Mouse (Mus musculus) liver, embryonic 15.5 days (tissue): ENCODE measurements around the gene Slc2a4. TPM values are rescaled to one million over a fixed set of nuclear protein-coding genes. Genes with fewer than 3 reads are reported as not detected.
"Not testable (repeated sequence)": the region's sequence is repeated elsewhere in the genome, so short reads cannot be mapped to it uniquely, and the experiment has no call there.

Source experiments
- ATAC-seq: fragments of 200-750 bp; cut with Nextera tagmentation; 2 replicates; pipeline ENCODE4 v1.8.0; 2017; ENCODE audit warnings: moderate number of reproducible peaks, mild to moderate bottlenecking, moderate library complexity; ENCODE audit not compliant: insufficient read depth
- H3K27ac ChIP-seq: fragments of 300-500 bp; sonication (generic); replicated peaks from 2 replicates; pipeline ENCODE4 v1.5.1; 2015; ENCODE audit warnings: mild to moderate bottlenecking, inconsistent platforms
- H3K27me3 ChIP-seq: fragments of 300-500 bp; sonication (generic); 2 replicates; pipeline ENCODE4 v1.6.1; 2015; ENCODE audit warnings: mild to moderate bottlenecking, inconsistent platforms
- H3K36me3 ChIP-seq: fragments of 300-500 bp; sonication (generic); replicated peaks from 2 replicates; pipeline ENCODE4 v1.6.1; 2015; ENCODE audit warnings: moderate library complexity, mild to moderate bottlenecking, inconsistent platforms
- H3K4me1 ChIP-seq: fragments of 300-500 bp; sonication (generic); replicated peaks from 2 replicates; pipeline ENCODE4 v1.6.1; 2015; ENCODE audit warnings: inconsistent platforms
- H3K4me2 ChIP-seq: fragments of 300-500 bp; sonication (generic); 2 replicates; pipeline ENCODE4 v1.6.1; 2015; ENCODE audit warnings: moderate library complexity, mild to moderate bottlenecking, inconsistent platforms
- H3K4me3 ChIP-seq: fragments of 300-500 bp; sonication (generic); replicated peaks from 2 replicates; pipeline ENCODE4 v1.5.1; 2015; ENCODE audit warnings: mild to moderate bottlenecking, inconsistent platforms
- H3K9ac ChIP-seq: fragments of 300-500 bp; sonication (generic); 2 replicates; pipeline ENCODE4 v1.6.1; 2015; ENCODE audit warnings: moderate library complexity, mild to moderate bottlenecking, inconsistent platforms
- H3K9me3 ChIP-seq: fragments of 300-500 bp; sonication (generic); replicated peaks from 2 replicates; pipeline ENCODE4 v1.6.1; 2016; ENCODE audit warnings: inconsistent platforms
- WGBS: fragments of 180-500 bp; shearing (Covaris S2); methylation state at CpG from one replicate; pipeline ENCODE4 v1.1.7; 2015; ENCODE audit warnings: mixed read lengths; ENCODE audit not compliant: insufficient replicate concordance; 5-methylcytosine and 5-hydroxymethylcytosine counted together
- polyA plus RNA-seq: library from polyadenylated mRNA; unstranded; fragments of >200 nt; fragmentation: Nextera tagmentation; extraction: Ambion mirVana; gene quantifications from 2 replicates; pipeline ENCODE4 v1.2.1, GENCODE M21; 2015

The Slc2a4 gene
- polyA plus RNA-seq, 1 experiment from 2014 or later, result 19.9 TPM

GRCm38 (mm10) chr11:69970222-69970621, 22.2 kb upstream of the Slc2a4 start:
- Histone ChIP-seq H3K9ac (no peak overlapping the region), H3K4me2 (no peak overlapping the region), H3K27ac (no peak overlapping the region), H3K4me3 (no peak overlapping the region), H3K36me3 (peaks cover 66% of the 10 kb centered on the region), H3K4me1 (peaks cover 25% of the 10 kb centered on the region), H3K9me3 (no peaks in the 10 kb centered on the region), H3K27me3 (peaks cover 32% of the 10 kb centered on the region)
- 76% methylated on average over 6 of the region's 6 CpGs for WGBS
- no peak for ATAC-seq

DNA sequence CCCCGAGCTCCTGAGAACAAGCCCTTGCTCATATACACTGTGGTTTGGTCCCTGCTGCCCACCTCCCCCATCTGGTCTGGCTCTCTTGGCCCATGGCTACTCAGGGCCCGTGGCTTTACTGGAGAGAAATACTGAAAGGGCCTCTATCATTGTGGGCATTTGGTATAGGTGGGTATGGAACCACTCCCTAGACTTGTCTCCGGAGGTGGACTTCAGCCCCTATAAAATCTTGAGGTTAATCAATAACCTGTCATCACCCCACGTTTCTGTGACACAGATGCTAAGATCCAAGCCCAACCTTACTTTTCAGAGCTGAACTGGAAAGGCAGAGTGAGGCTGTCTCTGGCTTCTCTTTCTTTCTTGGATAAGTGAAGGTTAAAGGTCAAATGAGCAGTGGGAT, 20.8 kb upstream of the Slc2a4 start:
- H3K4me3 ChIP-seq, result no peak overlapping the region
- H3K27ac ChIP-seq, result no peak overlapping the region
- peaks cover 29% of the 10 kb centered on the region for H3K4me1 ChIP-seq
- H3K27me3 ChIP-seq, result peaks cover 46% of the 10 kb centered on the region
- H3K36me3 ChIP-seq, result peaks cover 51% of the 10 kb centered on the region
- 65% methylated on average over 4 of the region's 4 CpGs for WGBS
- no peak overlapping the region for H3K4me2 ChIP-seq
- no peaks in the 10 kb centered on the region for H3K9me3 ChIP-seq
- no peak for ATAC-seq
- H3K9ac ChIP-seq, result no peak overlapping the region

DNA sequence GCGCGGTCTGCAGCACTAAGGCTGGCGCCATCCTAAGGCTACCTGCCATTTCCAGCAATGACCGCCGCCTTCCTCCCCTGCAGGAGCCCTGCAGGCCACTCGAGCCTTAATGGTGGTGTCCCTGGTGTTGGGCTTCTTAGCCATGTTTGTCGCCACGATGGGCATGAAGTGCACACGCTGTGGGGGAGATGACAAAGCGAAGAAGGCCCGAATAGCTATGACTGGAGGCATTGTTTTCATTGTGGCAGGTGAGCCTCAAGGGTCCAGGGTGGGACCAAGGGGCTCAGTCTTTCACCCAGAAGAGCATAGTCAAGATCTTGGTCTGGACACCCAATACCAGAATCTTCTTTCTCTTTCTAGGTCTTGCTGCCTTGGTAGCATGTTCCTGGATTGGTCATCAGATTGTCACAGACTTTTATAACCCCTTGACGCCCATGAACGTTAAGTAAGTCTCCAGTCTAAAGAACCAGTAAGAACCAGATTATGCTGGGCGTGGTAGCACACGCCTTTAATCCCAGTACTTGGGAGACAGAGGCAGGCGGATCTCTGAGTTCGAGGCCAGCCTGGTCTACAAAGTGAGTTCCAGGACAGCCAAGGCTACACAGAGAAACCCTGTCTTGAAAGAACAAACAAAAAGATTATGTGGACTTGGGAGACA, 19.0 kb upstream of the Slc2a4 start:
- Histone ChIP-seq H3K27me3 (peaks cover 64% of the 10 kb centered on the region), H3K9me3 (no peaks in the 10 kb centered on the region), H3K4me3 (peak overlapping the region; percentile 47), H3K4me1 (peaks cover 29% of the 10 kb centered on the region), H3K27ac (no peak overlapping the region), H3K4me2 (peak overlapping the region; percentile 74), H3K36me3 (peaks cover 35% of the 10 kb centered on the region), H3K9ac (no peak overlapping the region)
- ATAC-seq, result no peak
- WGBS, result 23% methylated on average over 17 of the region's 17 CpGs

GRCm38 (mm10) chr11:69966006-69966859, 18.2 kb upstream of the Slc2a4 start:
- Histone ChIP-seq H3K9ac (peak overlapping the region; percentile 27; the same call in 1 of the 2 replicates), H3K9me3 (no peaks in the 10 kb centered on the region), H3K27me3 (peaks cover 72% of the 10 kb centered on the region), H3K4me1 (peaks cover 29% of the 10 kb centered on the region), H3K4me2 (peak overlapping the region; percentile 74), H3K36me3 (peaks cover 28% of the 10 kb centered on the region), H3K27ac (no peak overlapping the region), H3K4me3 (peak overlapping the region; percentile 47)
- WGBS, result under 1% methylated on average over 58 of the region's 59 CpGs
- peak; percentile 43; the same call in 1 of the 2 replicates for ATAC-seq

DNA sequence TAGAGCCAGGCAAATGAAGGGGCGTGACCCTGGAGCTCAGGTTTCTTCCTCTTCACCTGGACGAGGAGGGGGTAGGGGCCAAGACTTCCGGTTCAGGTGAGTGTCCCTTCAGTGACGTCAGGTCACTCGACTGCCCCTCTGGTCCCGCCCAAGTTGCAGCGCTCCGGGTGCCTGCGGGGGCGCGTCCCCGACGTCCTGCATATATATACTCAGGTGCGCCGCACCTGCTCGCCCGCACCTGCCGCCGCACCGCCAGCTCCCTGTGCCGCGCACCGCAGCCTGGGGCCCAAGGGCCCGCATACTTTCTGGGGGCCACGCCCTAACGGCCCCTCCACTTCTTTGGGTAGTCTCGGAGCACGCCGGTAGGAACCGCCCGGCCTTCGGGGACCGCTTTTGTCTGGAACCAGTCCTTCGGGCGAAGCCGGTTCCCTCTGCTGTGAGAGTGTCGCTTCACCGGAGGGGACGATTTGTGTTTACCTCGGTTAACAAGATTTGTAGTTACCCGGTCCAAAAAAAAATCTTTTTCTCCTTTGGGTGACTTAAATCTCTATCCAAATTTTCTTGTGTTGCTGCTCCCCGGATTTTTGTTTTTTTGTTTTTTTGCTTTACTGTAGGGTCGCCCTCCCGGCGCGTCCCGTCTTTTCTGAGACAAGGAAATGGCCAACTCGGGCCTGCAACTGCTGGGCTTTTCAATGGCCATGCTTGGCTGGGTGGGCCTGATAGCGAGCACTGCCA, 17.4 kb upstream of the Slc2a4 start:
- H3K9me3 ChIP-seq, result no peaks in the 10 kb centered on the region
- H3K36me3 ChIP-seq, result peaks cover 24% of the 10 kb centered on the region
- no peak for ATAC-seq
- H3K27ac ChIP-seq, result no peak overlapping the region
- peaks cover 29% of the 10 kb centered on the region for H3K4me1 ChIP-seq
- H3K27me3 ChIP-seq, result peaks cover 79% of the 10 kb centered on the region
- 4% methylated on average over 49 of the region's 49 CpGs for WGBS
- peak overlapping the region; percentile 47 for H3K4me3 ChIP-seq
- H3K4me2 ChIP-seq, result peak overlapping the region; percentile 74
- no peak overlapping the region for H3K9ac ChIP-seq

DNA sequence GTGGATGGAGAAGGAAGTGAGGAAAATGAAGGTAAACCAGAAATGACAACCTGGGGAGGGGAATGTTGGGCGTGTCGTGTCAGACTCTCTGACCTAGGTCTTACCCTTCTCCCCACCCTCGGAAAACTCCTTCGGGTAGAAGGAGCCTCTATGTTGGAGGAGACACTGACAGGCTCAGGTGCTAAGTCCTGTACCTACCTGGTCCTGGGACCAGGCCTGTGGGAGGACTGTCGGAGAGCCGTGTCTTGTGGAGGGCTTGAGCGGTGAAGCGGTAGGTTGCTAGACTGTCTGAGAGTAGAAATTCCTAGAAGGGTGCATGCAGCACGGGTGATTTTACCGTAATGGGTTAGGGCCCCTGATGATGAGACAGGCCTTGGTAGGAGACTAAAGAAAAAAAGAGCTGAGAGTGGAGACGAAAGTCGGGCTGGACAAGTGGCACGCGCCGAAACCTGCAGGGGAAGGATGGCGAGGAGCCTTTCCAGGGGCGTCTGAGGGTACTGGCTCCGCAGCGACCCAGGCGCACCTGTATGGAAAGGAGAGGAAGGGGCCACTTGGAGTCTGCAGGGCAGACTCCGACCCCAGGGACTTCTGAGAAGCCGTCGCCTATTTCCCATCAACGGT, 16.8 kb upstream of the Slc2a4 start, which contains the start of gene Cldn7:
Gene Cldn7 (plus strand): TSS at position 130 of the 621 bp plus-strand sequence.
- Histone ChIP-seq H3K27me3 (peaks cover 86% of the 10 kb centered on the region), H3K4me1 (peaks cover 29% of the 10 kb centered on the region), H3K36me3 (peaks cover 17% of the 10 kb centered on the region), H3K4me3 (peak within 1 kb of the TSS; percentile 47), H3K9ac (no peak within 1 kb of the TSS), H3K9me3 (no peaks in the 10 kb centered on the region), H3K4me2 (peak within 1 kb of the TSS; percentile 74), H3K27ac (no peak within 1 kb of the TSS)
- 9% methylated on average over 24 of the region's 24 CpGs for WGBS
- no peak for ATAC-seq

GRCm38 (mm10) chr11:69961841-69962240, 13.9 kb upstream of the Slc2a4 start:
- 7% methylated on average over 5 of the region's 5 CpGs for WGBS

DNA sequence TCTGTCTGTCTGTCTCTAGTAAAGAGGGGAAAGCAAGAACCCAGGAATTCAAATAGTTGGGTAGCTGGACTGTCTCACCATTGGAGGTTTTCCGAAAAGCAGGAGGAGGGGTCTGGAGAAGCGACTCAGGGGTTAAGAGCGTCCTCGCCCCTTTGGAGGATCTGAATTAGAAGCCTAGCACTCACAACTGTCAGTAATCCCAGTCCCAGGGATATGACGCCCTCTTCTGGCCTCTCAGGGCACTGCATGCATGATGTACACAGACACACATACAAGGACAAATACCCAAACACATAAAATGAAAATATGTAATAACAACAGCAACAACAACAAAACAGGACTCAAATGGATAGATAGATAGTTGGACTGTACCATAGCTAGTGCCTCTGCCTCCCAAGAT, 12.6 kb upstream of the Slc2a4 start:
- 41% methylated on average over 5 of the region's 5 CpGs for WGBS
- Histone ChIP-seq H3K9me3 (no peaks in the 10 kb centered on the region), H3K4me2 (no peak overlapping the region), H3K27ac (no peak overlapping the region), H3K4me1 (peaks cover 9% of the 10 kb centered on the region), H3K9ac (no peak overlapping the region), H3K27me3 (peaks cover 92% of the 10 kb centered on the region), H3K36me3 (no peaks in the 10 kb centered on the region), H3K4me3 (no peak overlapping the region)
- no peak for ATAC-seq

More at GRCm38 (mm10) chr11:69961841-69962240, 13.9 kb upstream of the Slc2a4 start:
- Histone ChIP-seq H3K9me3 (no peaks in the 10 kb centered on the region), H3K4me1 (peaks cover 21% of the 10 kb centered on the region), H3K9ac (no peak overlapping the region), H3K27me3 (peaks cover 94% of the 10 kb centered on the region), H3K36me3 (no peaks in the 10 kb centered on the region), H3K4me3 (no peak overlapping the region), H3K27ac (no peak overlapping the region), H3K4me2 (no peak overlapping the region)
- ATAC-seq, result no peak

DNA sequence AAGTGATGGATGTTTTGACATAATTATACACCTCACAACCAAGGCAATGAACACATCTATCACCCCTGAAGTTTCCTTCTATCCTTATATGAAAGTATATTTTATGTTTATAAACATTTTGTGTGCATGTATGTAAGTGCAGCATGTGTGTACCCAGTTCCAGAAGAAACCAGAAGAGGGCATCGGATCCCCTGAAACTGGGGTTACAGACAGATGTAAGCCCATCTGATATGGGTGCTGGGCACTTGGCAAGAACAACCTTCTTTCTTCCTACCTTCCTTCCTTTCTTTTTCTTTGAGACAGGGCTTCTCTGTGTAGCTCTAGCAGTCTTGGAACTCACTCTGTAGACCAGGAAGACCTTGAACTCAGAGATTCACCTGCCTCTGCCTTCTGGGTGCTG, 8.2 kb upstream of the Slc2a4 start:
- Histone ChIP-seq H3K4me3 (no peak overlapping the region), H3K4me1 (no peaks in the 10 kb centered on the region; the same call in 1 of the 2 replicates), H3K36me3 (no peaks in the 10 kb centered on the region), H3K27ac (no peak overlapping the region), H3K27me3 (peaks cover 82% of the 10 kb centered on the region), H3K4me2 (no peak overlapping the region), H3K9ac (no peak overlapping the region), H3K9me3 (no peaks in the 10 kb centered on the region)
- WGBS, result 56% methylated on average over 1 of the region's 1 CpGs
- no peak for ATAC-seq

- WGBS, result 69% methylated on average over 4 of the region's 4 CpGs
- H3K36me3 ChIP-seq, H3K4me2 ChIP-seq, H3K4me1 ChIP-seq, ATAC-seq, H3K9me3 ChIP-seq, H3K9ac ChIP-seq, H3K27ac ChIP-seq, H3K4me3 ChIP-seq: not testable (repeated sequence)
- peaks cover 82% of the 10 kb centered on the region for H3K27me3 ChIP-seq
These were observed 7.6 kb upstream of the Slc2a4 start for GRCm38 (mm10) chr11:69955618-69956017.
